ENCODE assay signal across 8 mouse cellular contexts in the genomic region with DNA sequence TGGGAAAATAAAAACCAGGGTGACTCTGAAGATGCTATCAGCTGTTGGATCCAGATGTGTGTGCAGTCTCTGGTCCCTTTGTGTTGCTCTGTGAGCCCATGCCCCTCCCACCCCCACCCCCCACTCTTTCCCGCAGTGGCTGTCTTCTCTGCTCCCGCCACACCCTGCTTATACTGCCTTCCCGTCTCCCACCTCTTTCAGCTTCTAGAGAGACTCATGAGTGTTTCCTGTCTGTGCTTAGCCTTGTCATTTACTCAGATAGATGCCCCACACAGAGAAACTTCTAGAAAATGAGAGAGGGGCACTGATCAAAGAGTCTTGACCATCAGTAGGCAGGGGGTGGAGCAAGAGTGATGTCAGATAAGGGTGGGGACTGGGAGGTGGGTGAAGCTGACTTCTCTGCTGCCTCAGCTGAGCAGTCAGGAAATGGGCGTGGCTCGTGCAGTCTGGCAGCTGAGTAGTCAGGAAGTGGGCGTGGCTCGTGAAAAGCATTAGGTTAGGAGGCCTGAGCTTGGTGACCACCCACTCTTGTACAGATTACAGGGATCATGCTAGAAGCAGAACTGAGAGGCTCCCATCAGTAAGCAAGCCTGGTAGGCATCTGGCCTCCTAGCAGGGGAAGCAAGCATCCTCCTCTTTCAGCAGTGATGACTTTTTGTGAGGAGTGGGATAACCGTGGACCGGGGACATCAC. TPM values are rescaled to one million over a fixed set of nuclear protein-coding genes. Genes with fewer than 3 reads are reported as not detected.
A peak's percentile ranks its signal among the peaks of the same experiment; 100 is the strongest.
DNase-seq lines count a peak whose midpoint lies in the region; ATAC-seq and TF ChIP-seq lines count a peak whose summit lies in the region.

No protein-coding gene starts in this region.

- peak; percentile 93 for DNase-seq in MEL (ENCODE audit: low read depth, low spot score)
- DNase-seq in hindbrain, embryonic 11.5 days (ENCODE audit: low spot score): peak; percentile 73
- peak; percentile 58 to 65 for DNase-seq in left cerebral cortex, adult 9 months (ENCODE audit: low spot score in 2 of 2)
- DNase-seq in right cerebral cortex, adult 2 months (ENCODE audit: low spot score in 2 of 2): peak; percentile 55 to 60
- peak; percentile 90 for DNase-seq in yolk sac, embryonic 10.5 days (ENCODE audit: low spot score)

- peak overlapping the region; percentile 9; the same call in 1 of the 2 replicates for H3K4me2 ChIP-seq in forebrain, embryonic 16.5 days (ENCODE audit: low read length)
- no peak overlapping the region for H3K4me2 ChIP-seq in hindbrain, embryonic 11.5 days (replicated peaks; ENCODE audit: low read depth, low read length)

- ATAC-seq in forebrain, embryonic 16.5 days: peak; percentile 46
- peak; percentile 73 for ATAC-seq in hindbrain, embryonic 11.5 days (ENCODE audit: low FRiP score)
- peak; percentile 90 for ATAC-seq in megakaryocyte, adult 5-6 weeks (ENCODE audit: poor library complexity, severe bottlenecking)

- TF ChIP-seq RAD21 in MEL (IDR thresholded peaks at IDR 0.05; ENCODE audit: low read depth, low read length): no peak

- H3K4me1 ChIP-seq in MEL (ENCODE audit: control insufficient read depth in 1 of 2, insufficient read depth in 2 of 2, low read length in 2 of 2): peaks cover 2 to 19% of the 10 kb centered on the region in 2 experiments; a peak in 2 of 4 replicates
- no peaks in the 10 kb centered on the region; the same call in 1 of the 2 replicates for H3K4me1 ChIP-seq in bone marrow, adult 2 months (ENCODE audit: control insufficient read depth, insufficient read depth, low read length)
- H3K4me1 ChIP-seq in forebrain, embryonic 16.5 days (replicated peaks; ENCODE audit: control insufficient read depth, insufficient read depth, low read length): peaks cover 4% of the 10 kb centered on the region; the same call in 1 of the 2 replicates
- no peaks in the 10 kb centered on the region; the same call in 1 of the 2 replicates for H3K4me1 ChIP-seq in hindbrain, embryonic 11.5 days (replicated peaks; ENCODE audit: control insufficient read depth, insufficient read depth, low read length)

- H3K9me3 ChIP-seq in MEL (replicated peaks; ENCODE audit: insufficient read depth, low read length): no peaks in the 10 kb centered on the region
- no peaks in the 10 kb centered on the region for H3K9me3 ChIP-seq in forebrain, embryonic 16.5 days (ENCODE audit: control insufficient read depth, low read length)
- H3K9me3 ChIP-seq in hindbrain, embryonic 11.5 days (ENCODE audit: control insufficient read depth, low read length): no peaks in the 10 kb centered on the region

- WGBS in bone marrow, adult 2 months: 6% methylated on average over 9 of the region's 9 CpGs
- 30% methylated on average over 9 of the region's 9 CpGs for WGBS in forebrain, embryonic 16.5 days
- WGBS in hindbrain, embryonic 11.5 days: 22% methylated on average over 9 of the region's 9 CpGs

- TF ChIP-seq CTCF in MEL (IDR thresholded peaks at IDR 0.05 in 2 of 3, conservative IDR thresholded peaks at IDR 0.05 in 1 of 3; ENCODE audit: control insufficient read depth in 1 of 3, insufficient read depth in 1 of 3, low read depth in 2 of 3, low read length in 3 of 3, poor library complexity in 1 of 3, severe bottlenecking in 1 of 3): no peak
- no peak for TF ChIP-seq CTCF in bone marrow, adult 2 months (IDR thresholded peaks at IDR 0.05; ENCODE audit: control insufficient read depth, insufficient read depth, low read length)

- peak overlapping the region; percentile 31 to 37 for H3K4me3 ChIP-seq in MEL (ENCODE audit: control insufficient read depth in 1 of 2, insufficient read depth in 1 of 2, low read depth in 2 of 2, low read length in 2 of 2)
- H3K4me3 ChIP-seq in bone marrow, adult 2 months (replicated peaks; ENCODE audit: control insufficient read depth, low read depth, low read length): peak overlapping the region; percentile 14
- no peak overlapping the region for H3K4me3 ChIP-seq in forebrain, embryonic 16.5 days (replicated peaks; ENCODE audit: low read length)
- H3K4me3 ChIP-seq in hindbrain, embryonic 11.5 days (ENCODE audit: low read depth, low read length): no peak overlapping the region

- H3K79me2 ChIP-seq in MEL (ENCODE audit: control insufficient read depth, insufficient read depth, low read length, poor library complexity): no peaks in the 10 kb centered on the region

- peak in 1 of 2 experiments; percentile 58; a peak in 2 of 4 replicates for TF ChIP-seq POLR2A in MEL (IDR thresholded peaks at IDR 0.05; ENCODE audit: control insufficient read depth in 1 of 2, insufficient read depth in 1 of 2, low read depth in 1 of 2, low read length in 2 of 2, poor library complexity in 1 of 2)
- peak; percentile 26; the same call in 1 of the 2 replicates for TF ChIP-seq POLR2A in bone marrow, adult 2 months (IDR thresholded peaks at IDR 0.05; ENCODE audit: borderline replicate concordance, control insufficient read depth, low read depth, low read length)

- H3K27ac ChIP-seq in MEL (ENCODE audit: control insufficient read depth, low read depth, low read length): peak overlapping the region; percentile 50; the same call in 1 of the 2 replicates
- H3K27ac ChIP-seq in bone marrow, adult 2 months (ENCODE audit: control insufficient read depth, insufficient read depth, low read depth, low read length, poor library complexity): peak overlapping the region; percentile 42; the same call in 1 of the 2 replicates
- no peak overlapping the region; the same call in 1 of the 2 replicates for H3K27ac ChIP-seq in forebrain, embryonic 16.5 days (ENCODE audit: low read length)
- no peak overlapping the region; the same call in 1 of the 2 replicates for H3K27ac ChIP-seq in hindbrain, embryonic 11.5 days (ENCODE audit: low read depth, low read length)

- no peak overlapping the region for H3K9ac ChIP-seq in MEL (ENCODE audit: control insufficient read depth, low read depth, low read length, poor library complexity, severe bottlenecking)
- no peak overlapping the region for H3K9ac ChIP-seq in forebrain, embryonic 16.5 days (replicated peaks; ENCODE audit: low read depth, low read length)
- H3K9ac ChIP-seq in hindbrain, embryonic 11.5 days (ENCODE audit: low read depth, low read length): no peak overlapping the region

- no peaks in the 10 kb centered on the region for H3K27me3 ChIP-seq in MEL (ENCODE audit: control insufficient read depth in 1 of 2, insufficient read depth in 2 of 2, low read length in 2 of 2)
- H3K27me3 ChIP-seq in forebrain, embryonic 16.5 days (replicated peaks; ENCODE audit: control insufficient read depth, insufficient read depth, low read length): no peaks in the 10 kb centered on the region
- H3K27me3 ChIP-seq in hindbrain, embryonic 11.5 days (ENCODE audit: control insufficient read depth, insufficient read depth, low read length): no peaks in the 10 kb centered on the region

- peak in 1 of 2 experiments; percentile 45; a peak in 2 of 4 replicates for TF ChIP-seq EP300 in MEL (IDR thresholded peaks at IDR 0.05; ENCODE audit: low read depth in 1 of 2, low read length in 2 of 2)

- peaks cover 0 to 10% of the 10 kb centered on the region in 2 experiments; a peak in 2 of 4 replicates for H3K36me3 ChIP-seq in MEL (ENCODE audit: control insufficient read depth in 1 of 2, insufficient read depth in 2 of 2, low read length in 2 of 2)
- H3K36me3 ChIP-seq in forebrain, embryonic 16.5 days (ENCODE audit: control insufficient read depth, insufficient read depth): peaks cover 9% of the 10 kb centered on the region
- H3K36me3 ChIP-seq in hindbrain, embryonic 11.5 days (ENCODE audit: control insufficient read depth, insufficient read depth, low read length): peaks cover 4% of the 10 kb centered on the region; the same call in 1 of the 2 replicates

TF ChIP-seq in MEL, 35 proteins besides CTCF, POLR2A, EP300 and RAD21:
- TF ChIP-seq MAZ (IDR thresholded peaks at IDR 0.05; ENCODE audit: low read depth, low read length) (peak; percentile 52; the same call in 1 of the 2 replicates), ELF1 (IDR thresholded peaks at IDR 0.05; ENCODE audit: low read depth, low read length) (peak; percentile 80), CHD2 (IDR thresholded peaks at IDR 0.05; ENCODE audit: low read length) (no peak), ETS1 (IDR thresholded peaks at IDR 0.05; ENCODE audit: low read depth, low read length) (peak; percentile 94), E2F4 (IDR thresholded peaks at IDR 0.05; ENCODE audit: borderline replicate concordance, low read depth, low read length) (no peak), ZMIZ1 (IDR thresholded peaks at IDR 0.05; ENCODE audit: low read depth, low read length) (peak; percentile 36; the same call in 1 of the 2 replicates), POLR2AphosphoS2 (IDR thresholded peaks at IDR 0.05; ENCODE audit: low read length) (no peak), SMC3 (IDR thresholded peaks at IDR 0.05; ENCODE audit: low read depth, low read length) (peak; percentile 5; the same call in 1 of the 2 replicates), USF1 (IDR thresholded peaks at IDR 0.05; ENCODE audit: low read depth, low read length) (no peak), NELFE (IDR thresholded peaks at IDR 0.05; ENCODE audit: low read depth, low read length) (peak; percentile 31), TBP (IDR thresholded peaks at IDR 0.05; ENCODE audit: low read depth, low read length) (peak; percentile 43; the same call in 1 of the 2 replicates), BHLHE40 (IDR thresholded peaks at IDR 0.05; ENCODE audit: borderline replicate concordance, low read depth, low read length) (no peak), SIN3A (IDR thresholded peaks at IDR 0.05; ENCODE audit: low read length) (peak; percentile 39), KAT2A (conservative IDR thresholded peaks at IDR 0.05; ENCODE audit: low read depth, low read length) (no peak)

RNA-seq across cellular contexts. Expression of a gene that starts 48.4 kb away (rescaled TPM):
- not detected in 2 replicates for total RNA-seq in MEL (2012; rRNA removed)
- polyA plus RNA-seq in MEL (2012; ENCODE audit: insufficient read depth in 1 of 2, insufficient read length in 2 of 2, low read depth in 1 of 2, low replicate concordance in 2 of 2, missing spikeins in 1 of 2): not detected
- polyA plus RNA-seq in bone marrow, adult 2 months (2011; ENCODE audit: insufficient read depth, insufficient read length, low replicate concordance, missing spikeins): not detected in 2 replicates
- not detected in 2 replicates for polyA plus RNA-seq in forebrain, embryonic 16.5 days (2015; fragmentation: Nextera tagmentation; extraction: Ambion mirVana)
- not detected in 2 replicates for polyA plus RNA-seq in hindbrain, embryonic 11.5 days (2014; fragmentation: Nextera tagmentation; extraction: Ambion mirVana)
- total RNA-seq in megakaryocyte, adult 5-6 weeks (2015): not detected in 2 replicates
- total RNA-seq in megakaryocyte, adult 5-6 weeks (2017): not detected in 2 replicates

Comparison
In these comparisons a context has a peak if more than half of its experiments do, and no peak if none do; other contexts are left out.
1. H3K27ac ChIP-seq: peak in MEL (single experiment) and bone marrow, adult 2 months (single experiment); none in forebrain, embryonic 16.5 days (single experiment) and hindbrain, embryonic 11.5 days (single experiment).
2. H3K4me3 ChIP-seq: peak in MEL (2 of 2) and bone marrow, adult 2 months (single experiment); none in forebrain, embryonic 16.5 days (single experiment) and hindbrain, embryonic 11.5 days (single experiment).
3. Peak in every context shown above with its lines, with median percentiles within 50 percentile points of each other: DNase-seq and ATAC-seq.